Mouse (Mus musculus): ENCODE results near the gene Fnip2.

GRCm38 (mm10) chr3:79416944-79417680 lies 150.5 kb downstream of the Fnip2 start:
- TF ChIP-seq CTCF (IDR thresholded peaks at IDR 0.05; ENCODE audit: low read depth, low read length) = no peak
- no peak for TF ChIP-seq EP300 (IDR thresholded peaks at IDR 0.05; ENCODE audit: insufficient read depth, low read depth, low read length)
